Mouse (Mus musculus) gastrocnemius, postnatal 4 days (tissue): ENCODE results near the gene Smad1. TPM values are rescaled to one million over a fixed set of nuclear protein-coding genes. Genes with fewer than 3 reads are reported as not detected.

ENCODE experiments used
- DNase-seq, 2 experiments: peaks; one replicate each; pipeline ENCODE4 v3.0.0; 2021 to 2022; ENCODE audit warnings: low spot score in 2 of 2, mixed read lengths in 2 of 2
- total RNA-seq, 2 experiments: library from RNA; stranded (reverse); gene quantifications; 2 replicates each; pipeline ENCODE4 v1.2.3; 2021

Smad1 gene
- total RNA-seq, 2 experiments from 2014 or later: 53.4 to 56.1 TPM

GRCm38 (mm10) chr8:79310801-79311200, 88.5 kb downstream of the Smad1 start:
- peak in 1 of 2 experiments; percentile 4 for DNase-seq

GRCm38 (mm10) chr8:79305941-79306340, 93.4 kb downstream of the Smad1 start:
- DNase-seq: no peak

- no peak for DNase-seq
These were observed 97.8 kb downstream of the Smad1 start for GRCm38 (mm10) chr8:79301548-79301947.

GRCm38 (mm10) chr8:79299704-79300103, 99.6 kb downstream of the Smad1 start:
- DNase-seq: no peak

GRCm38 (mm10) chr8:79297763-79298162, 101.6 kb downstream of the Smad1 start:
- DNase-seq: peak; percentile 52 to 78

- no peak for DNase-seq
These were observed 103.8 kb downstream of the Smad1 start for GRCm38 (mm10) chr8:79295276-79296105.

- peak; percentile 97 to 99 for DNase-seq
These were observed 104.6 kb downstream of the Smad1 start, which contains the start of gene Mmaa for GRCm38 (mm10) chr8:79294610-79295275. TSS of gene Mmaa (minus strand) at chr8:79294937.

- DNase-seq: no peak
These were observed 105.5 kb downstream of the Smad1 start for GRCm38 (mm10) chr8:79293841-79294240.

GRCm38 (mm10) chr8:79292712-79293264, 106.5 kb downstream of the Smad1 start:
- no peak for DNase-seq

GRCm38 (mm10) chr8:79289592-79289991, 109.7 kb downstream of the Smad1 start:
- DNase-seq: no peak

GRCm38 (mm10) chr8:79288681-79289080, 110.6 kb downstream of the Smad1 start:
- DNase-seq: no peak

Other genes starting within 250 kb of the Smad1 start
- not detected for gene 1700011L22Rik, start 150.9 kb downstream of the Smad1 start, total RNA-seq
- 10 to 100 TPM; 13.5 to 15.4 TPM for gene Mmaa, start 104.6 kb downstream of the Smad1 start, total RNA-seq
- gene Otud4, start 240.1 kb upstream of the Smad1 start, total RNA-seq: 10 to 100 TPM; 54.7 to 65.1 TPM